Mouse (Mus musculus) cerebellum, adult 2 months (tissue): Measurements from ENCODE around the gene Eif4a3.
"Not testable (repeated sequence)": the region's sequence is repeated elsewhere in the genome, so short reads cannot be mapped to it uniquely, and the experiment has no call there.

Experiments
- CTCF ChIP-seq: fragments of 200-500 bp; IDR thresholded peaks from 2 replicates; pipeline ENCODE4 v1.5.1; 2011; ENCODE audit warnings: low read depth, mild to moderate bottlenecking, control low read depth, low read length, moderate library complexity, borderline replicate concordance; ENCODE audit not compliant: insufficient read depth
- POLR2A ChIP-seq: fragments of 200-500 bp; IDR thresholded peaks from 2 replicates; pipeline ENCODE4 v1.6.1; 2011; ENCODE audit warnings: low read length, control low read depth, borderline replicate concordance; ENCODE audit not compliant: insufficient read depth

GRCm38 (mm10) chr11:119245543-119245942 lies 54.3 kb downstream of the Eif4a3 start:
- not testable (repeated sequence) for TF ChIP-seq CTCF, POLR2A
